Mouse (Mus musculus) MEL-GATA-1-ER (cell line): ENCODE measurements around the gene Samd8.
A peak's percentile ranks its signal among the peaks of the same experiment; 100 is the strongest.

ENCODE experiments used
- DNase-seq: peaks from one replicate; pipeline ENCODE4 v3.0.0-alpha.2; 2012; ENCODE audit warnings: low read depth; ENCODE audit errors: extremely low read depth

The Samd8 gene

GRCm38 (mm10) chr14:21745149-21745548 is 5.2 kb upstream of the Samd8 start:
- DNase-seq, result no peak

GRCm38 (mm10) chr14:21746251-21746650 is 4.1 kb upstream of the Samd8 start:
- DNase-seq, result no peak

DNA sequence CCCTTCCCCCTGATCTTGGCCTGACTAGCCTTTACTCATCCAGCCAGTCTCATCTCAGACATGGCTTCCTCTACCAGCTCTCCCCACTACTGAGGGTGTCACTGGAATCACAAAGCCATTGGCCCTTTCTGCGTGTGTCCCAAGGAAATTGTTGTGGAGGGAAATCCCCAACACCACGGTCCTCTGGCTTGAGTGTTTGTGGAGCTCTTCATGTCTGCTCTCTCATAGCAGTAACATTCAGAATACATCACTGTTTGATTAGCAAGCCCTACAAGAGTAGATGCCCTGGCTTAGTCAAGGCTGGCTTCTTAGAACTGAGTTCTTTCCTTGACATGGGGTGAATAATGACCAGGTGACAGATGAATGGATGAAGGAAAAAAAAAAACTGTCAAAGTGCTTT is 3.5 kb upstream of the Samd8 start:
- no peak for DNase-seq

DNA sequence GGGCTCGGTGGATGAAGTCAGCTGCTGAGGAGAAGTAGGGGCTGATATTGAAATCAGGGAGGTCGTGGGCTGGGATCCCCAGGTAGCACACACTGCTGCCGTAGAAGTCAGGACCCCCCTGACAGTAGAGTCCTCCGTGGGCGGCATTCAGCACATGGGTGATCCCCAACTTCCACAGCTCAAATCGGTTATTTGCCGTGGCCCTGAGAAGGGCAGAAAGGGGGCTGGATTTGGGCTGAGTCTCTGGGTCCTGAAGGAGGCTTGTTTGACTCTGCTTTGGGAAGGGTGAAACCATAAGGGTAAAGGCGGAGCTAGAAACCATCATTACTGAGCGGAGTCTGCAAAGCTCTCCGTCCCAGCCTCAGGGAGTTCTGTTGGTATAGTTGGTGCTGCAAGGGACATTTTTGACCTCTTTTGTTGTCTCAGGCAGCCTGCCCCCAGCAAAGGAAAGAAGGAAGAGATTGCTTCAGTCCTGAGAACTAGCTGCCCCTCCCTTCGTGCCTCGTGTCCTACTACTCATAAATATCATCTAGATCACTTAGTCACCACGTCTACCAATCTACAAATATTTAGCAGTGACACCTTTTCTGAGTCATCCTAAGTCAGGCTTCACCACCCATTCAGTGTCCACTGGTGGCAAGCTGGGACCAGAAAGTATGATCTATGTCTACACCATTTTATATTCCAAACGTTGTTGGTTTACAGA is 2.7 kb upstream of the Samd8 start:
- no peak for DNase-seq

GRCm38 (mm10) chr14:21748142-21748870 is 2.0 kb upstream of the Samd8 start:
- no peak for DNase-seq

GRCm38 (mm10) chr14:21750881-21751542 is 681 bp downstream of the Samd8 start, which contains the start of gene Dusp13:
TSS of gene Dusp13 (minus strand) at chr14:21751181.
- peak; percentile 34 for DNase-seq

GRCm38 (mm10) chr14:21752411-21752810 is 2.1 kb downstream of the Samd8 start:
- DNase-seq, result no peak

- DNase-seq, result no peak
Observed at GRCm38 (mm10) chr14:21753367-21753766, 3.0 kb downstream of the Samd8 start.

DNA sequence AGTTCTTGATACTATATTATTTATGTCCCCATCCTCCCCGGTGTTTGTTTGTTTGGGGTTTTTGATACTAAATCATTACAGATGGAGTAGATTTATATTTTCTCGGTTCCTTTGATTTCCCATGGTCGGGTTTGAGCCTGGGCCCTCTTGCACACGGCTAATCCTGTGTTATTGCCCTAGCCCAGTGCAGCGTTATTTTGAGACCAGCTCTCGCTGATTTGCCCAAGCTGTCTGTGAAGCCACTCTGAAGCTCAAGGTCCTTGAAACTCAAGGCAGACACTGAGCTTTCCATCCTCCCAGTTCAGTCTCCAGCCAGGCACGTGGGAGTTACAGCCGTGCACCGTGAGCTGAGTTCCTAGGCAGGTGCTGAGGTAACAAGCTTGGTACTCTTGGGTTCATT is 11.2 kb downstream of the Samd8 start:
- DNase-seq, result no peak

DNA sequence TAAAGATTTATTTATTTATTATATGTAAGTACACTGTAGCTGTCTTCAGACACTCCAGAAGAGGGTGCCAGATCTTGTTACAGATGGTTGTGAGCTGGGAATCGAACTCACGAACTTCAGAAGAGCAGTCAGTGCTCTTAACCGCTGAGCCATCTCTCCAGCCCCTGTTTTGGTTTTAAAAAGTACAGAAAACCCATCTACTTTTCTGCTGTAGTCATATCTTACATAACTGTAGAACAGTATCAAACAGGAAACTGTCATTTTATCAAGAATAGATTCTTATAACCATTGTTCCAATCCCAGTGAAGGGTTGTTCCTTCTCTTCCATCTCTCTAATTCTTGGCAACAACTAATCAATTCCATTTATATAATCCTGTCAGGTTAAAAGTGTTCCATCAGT is 13.4 kb downstream of the Samd8 start:
- DNase-seq, result no peak

- no peak for DNase-seq
Observed at GRCm38 (mm10) chr14:21764646-21765045, 14.3 kb downstream of the Samd8 start.

- DNase-seq, result no peak
Observed at GRCm38 (mm10) chr14:21765754-21766397, 15.5 kb downstream of the Samd8 start.

GRCm38 (mm10) chr14:21766398-21766958 is 16.1 kb downstream of the Samd8 start:
- DNase-seq, result no peak

DNA sequence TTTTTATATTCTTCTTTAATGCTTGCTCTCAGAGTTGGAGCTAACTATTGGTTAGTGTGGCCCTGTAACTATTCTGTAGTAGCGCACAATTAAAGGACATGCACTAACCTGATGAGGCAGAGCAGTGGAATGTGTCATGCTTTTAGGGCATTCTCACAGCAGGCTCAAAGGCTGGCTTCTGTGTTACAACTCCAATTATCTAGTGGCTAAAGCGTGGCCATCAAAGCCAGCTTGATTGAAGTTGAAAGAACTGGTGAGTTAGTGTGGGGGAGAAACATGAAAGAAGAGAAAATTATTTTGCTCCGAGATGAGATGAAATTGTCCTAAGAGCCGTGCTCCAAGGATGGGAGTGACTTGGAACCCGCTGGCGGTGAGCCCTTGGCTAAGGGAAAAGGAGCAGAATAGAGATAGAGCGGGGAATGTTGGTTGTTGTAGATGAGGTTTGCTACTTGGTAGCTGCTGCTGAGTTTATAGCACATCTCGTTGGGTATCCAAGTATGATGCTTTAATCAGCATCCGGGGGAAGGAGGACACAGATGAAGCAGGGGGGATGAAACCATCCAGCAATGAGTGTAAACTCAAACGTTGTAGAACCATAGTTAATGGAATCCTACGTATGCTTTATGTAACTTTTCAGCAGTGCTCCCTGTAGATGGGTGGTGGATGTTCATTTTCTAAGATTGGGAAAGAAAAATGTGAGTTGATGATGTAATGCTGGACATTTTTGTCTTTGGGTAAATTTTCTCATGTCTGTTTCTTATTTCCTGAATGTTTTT is 22.4 kb downstream of the Samd8 start:
- DNase-seq, result no peak

DNA sequence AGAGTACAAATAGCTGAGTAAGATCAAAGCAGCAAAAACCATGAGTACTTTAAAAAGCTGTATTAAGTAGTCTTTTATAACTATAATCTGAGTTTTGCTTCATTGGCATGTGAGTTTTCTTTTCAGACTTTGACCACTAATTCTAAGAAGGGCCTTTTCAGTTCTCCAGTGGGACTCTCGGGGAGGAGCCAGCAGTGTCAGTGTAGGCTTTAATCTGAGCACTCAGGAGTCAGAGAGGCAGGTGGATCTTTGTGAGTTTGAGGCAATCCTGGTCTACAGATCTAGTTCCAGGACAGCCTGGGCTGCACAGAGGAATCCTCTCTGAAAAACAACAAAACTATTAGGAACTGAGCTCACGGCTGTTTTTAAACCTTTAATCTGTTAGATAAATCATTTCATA is 23.6 kb downstream of the Samd8 start:
- DNase-seq, result no peak

DNA sequence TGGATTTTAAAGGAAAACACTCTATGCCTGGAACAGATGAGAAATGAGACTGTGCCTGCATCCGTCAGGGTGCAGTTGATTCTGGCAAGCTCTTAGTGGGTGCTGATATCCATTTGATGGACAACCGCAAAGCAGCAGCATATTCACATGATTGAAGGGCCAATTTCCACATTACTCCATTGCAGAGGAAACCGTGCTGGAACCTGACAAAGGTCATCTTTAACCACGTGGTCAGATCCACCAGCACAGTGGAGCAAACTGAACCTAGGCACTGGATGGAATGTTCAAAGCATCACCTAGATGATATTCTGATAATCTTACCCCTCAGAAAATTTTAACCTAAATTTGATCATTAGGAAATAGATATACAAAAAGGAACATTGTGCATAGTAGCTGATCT is 25.9 kb downstream of the Samd8 start:
- DNase-seq, result no peak

DNA sequence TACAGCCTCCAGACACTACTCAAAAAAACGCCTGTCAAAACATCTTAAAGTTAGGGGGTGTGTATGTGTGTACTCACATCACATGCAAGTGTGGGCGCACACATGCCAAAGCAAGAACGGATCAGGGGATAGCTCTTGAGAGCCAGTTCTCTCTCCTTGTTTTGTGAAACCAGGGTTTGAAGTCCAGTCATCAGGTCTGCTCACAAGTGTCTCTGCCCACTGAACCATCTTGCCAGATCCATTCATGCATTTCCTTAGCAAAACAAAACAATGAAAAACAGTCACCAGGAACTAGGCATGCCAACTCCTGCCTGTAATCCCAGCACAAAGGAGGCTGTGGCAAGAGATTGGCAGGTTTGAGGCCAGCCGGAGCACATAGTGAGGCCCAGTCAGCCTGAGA is 36.2 kb downstream of the Samd8 start:
- DNase-seq, result no peak

GRCm38 (mm10) chr14:21787374-21787773 is 37.0 kb downstream of the Samd8 start:
- no peak for DNase-seq

GRCm38 (mm10) chr14:21788121-21788520 is 37.8 kb downstream of the Samd8 start:
- DNase-seq, result no peak

- no peak for DNase-seq
Observed at GRCm38 (mm10) chr14:21790585-21791251, 40.4 kb downstream of the Samd8 start.
